Mouse (Mus musculus) splenic B cell, adult 2 months (primary cell): ENCODE measurements around the gene Serbp1.

ENCODE experiments used
- DNase-seq: peaks from one replicate; pipeline ENCODE4 v3.0.0-alpha.2; 2011; ENCODE audit warnings: low read depth, low spot score
- H3K27me3 ChIP-seq: 2 replicates; pipeline ENCODE4 v1.6.1; 2012; ENCODE audit warnings: mild to moderate bottlenecking, low read length, moderate library complexity, mixed read lengths; ENCODE audit not compliant: control insufficient read depth, poor library complexity, insufficient read depth, severe bottlenecking
- H3K36me3 ChIP-seq: 2 replicates; pipeline ENCODE4 v1.6.1; 2012; ENCODE audit warnings: mild to moderate bottlenecking, low read length, moderate library complexity, mixed read lengths; ENCODE audit not compliant: control insufficient read depth, poor library complexity, insufficient read depth, severe bottlenecking

Gene Serbp1

GRCm38 (mm10) chr6:67302471-67302870 is 64.5 kb downstream of the Serbp1 start:
- no peak for DNase-seq
- Histone ChIP-seq H3K36me3 (no peaks in the 10 kb centered on the region), H3K27me3 (no peaks in the 10 kb centered on the region)

- Histone ChIP-seq H3K27me3 (no peaks in the 10 kb centered on the region), H3K36me3 (no peaks in the 10 kb centered on the region)
- DNase-seq, result no peak
Observed at GRCm38 (mm10) chr6:67303210-67303609, 65.2 kb downstream of the Serbp1 start.

- no peak for DNase-seq
Observed at GRCm38 (mm10) chr6:67308994-67309393, 71.0 kb downstream of the Serbp1 start.

GRCm38 (mm10) chr6:67309752-67310151 is 71.8 kb downstream of the Serbp1 start:
- H3K27me3 ChIP-seq, result no peaks in the 10 kb centered on the region
- no peaks in the 10 kb centered on the region for H3K36me3 ChIP-seq
- DNase-seq, result no peak

More at GRCm38 (mm10) chr6:67308994-67309393, 71.0 kb downstream of the Serbp1 start:
- Histone ChIP-seq H3K36me3 (no peaks in the 10 kb centered on the region), H3K27me3 (no peaks in the 10 kb centered on the region)

- DNase-seq, result no peak
- Histone ChIP-seq H3K36me3 (no peaks in the 10 kb centered on the region), H3K27me3 (no peaks in the 10 kb centered on the region)
Observed at GRCm38 (mm10) chr6:67314697-67315096, 76.7 kb downstream of the Serbp1 start.

- Histone ChIP-seq H3K27me3 (no peaks in the 10 kb centered on the region), H3K36me3 (no peaks in the 10 kb centered on the region)
- DNase-seq, result no peak
Observed at GRCm38 (mm10) chr6:67317068-67317467, 79.1 kb downstream of the Serbp1 start.

- H3K27me3 ChIP-seq, result no peaks in the 10 kb centered on the region
- no peak for DNase-seq
Observed at GRCm38 (mm10) chr6:67317827-67318338, 79.9 kb downstream of the Serbp1 start.

GRCm38 (mm10) chr6:67318451-67318850 is 80.5 kb downstream of the Serbp1 start:
- DNase-seq, result peak; percentile 33
- Histone ChIP-seq H3K27me3 (no peaks in the 10 kb centered on the region), H3K36me3 (no peaks in the 10 kb centered on the region)

More at GRCm38 (mm10) chr6:67317827-67318338, 79.9 kb downstream of the Serbp1 start:
- no peaks in the 10 kb centered on the region for H3K36me3 ChIP-seq

GRCm38 (mm10) chr6:67323788-67324187 is 85.8 kb downstream of the Serbp1 start:
- Histone ChIP-seq H3K27me3 (no peaks in the 10 kb centered on the region), H3K36me3 (no peaks in the 10 kb centered on the region)
- no peak for DNase-seq

GRCm38 (mm10) chr6:67337943-67338342 is 100.0 kb downstream of the Serbp1 start:
- DNase-seq, result no peak
- Histone ChIP-seq H3K27me3 (no peaks in the 10 kb centered on the region), H3K36me3 (no peaks in the 10 kb centered on the region)

GRCm38 (mm10) chr6:67339494-67339893 is 101.5 kb downstream of the Serbp1 start:
- no peaks in the 10 kb centered on the region for H3K27me3 ChIP-seq
- no peak for DNase-seq

More at GRCm38 (mm10) chr6:67339494-67339893, 101.5 kb downstream of the Serbp1 start:
- H3K36me3 ChIP-seq, result no peaks in the 10 kb centered on the region
